Mouse (Mus musculus) megakaryocyte, embryonic 14.5 days (primary cell): ENCODE measurements around the gene Bbs5.

ENCODE experiments used
- FLI1 ChIP-seq: IDR thresholded peaks from 2 replicates; pipeline ENCODE4 v1.6.1; 2012; ENCODE audit warnings: low read length, inconsistent platforms, mixed read lengths
- GATA1 ChIP-seq: IDR thresholded peaks from 3 replicates; pipeline ENCODE4 v1.6.1; 2012; ENCODE audit warnings: mixed read lengths, low read length, inconsistent platforms, borderline replicate concordance

GRCm38 (mm10) chr2:69712171-69712570, 65.2 kb downstream of the Bbs5 start:
- no peak for TF ChIP-seq GATA1
- no peak for TF ChIP-seq FLI1
